Mouse (Mus musculus): ENCODE measurements around the gene Fam240a. TPM values are rescaled to one million over a fixed set of nuclear protein-coding genes. Genes with fewer than 3 reads are reported as not detected.

Fam240a gene
- polyA plus RNA-seq, 1 experiment from 2014 or later, result not detected

- Histone ChIP-seq H3K4me1 (peaks cover 21% of the 10 kb centered on the region), H3K36me3 (no peaks in the 10 kb centered on the region), H3K27me3 (peaks cover 39% of the 10 kb centered on the region), H3K27ac (replicated peaks) (peak overlapping the region; percentile 74), H3K4me3 (replicated peaks) (no peak overlapping the region), H3K4me2 (replicated peaks) (no peak overlapping the region), H3K9me3 (replicated peaks) (no peaks in the 10 kb centered on the region), H3K9ac (no peak overlapping the region)
- ATAC-seq (ENCODE audit: insufficient number of reproducible peaks, low FRiP score, low TSS enrichment, low read depth), result no peak
- 34% methylated on average over 13 of the region's 13 CpGs for WGBS
These were observed 27.6 kb upstream of the Fam240a start for GRCm38 (mm10) chr9:110944265-110944664.

- 64% methylated on average over 12 of the region's 12 CpGs for WGBS
- 0 out of 2 replicates have a peak, but pooled peaks cover 4% of the 10 kb centered on the region for H3K4me1 ChIP-seq
These were observed 21.1 kb upstream of the Fam240a start for GRCm38 (mm10) chr9:110937506-110938490.

GRCm38 (mm10) chr9:110935941-110936340 lies 19.3 kb upstream of the Fam240a start:
- Histone ChIP-seq H3K4me1 (0 out of 2 replicates have a peak, but pooled peaks cover 4% of the 10 kb centered on the region), H3K9me3 (replicated peaks) (no peaks in the 10 kb centered on the region), H3K27me3 (no peaks in the 10 kb centered on the region), H3K4me2 (replicated peaks) (no peak overlapping the region), H3K4me3 (replicated peaks) (no peak overlapping the region), H3K36me3 (no peaks in the 10 kb centered on the region), H3K9ac (no peak overlapping the region), H3K27ac (replicated peaks) (no peak overlapping the region)
- ATAC-seq (ENCODE audit: insufficient number of reproducible peaks, low FRiP score, low TSS enrichment, low read depth), result no peak
- 77% methylated on average over 7 of the region's 7 CpGs for WGBS

More at GRCm38 (mm10) chr9:110937506-110938490, 21.1 kb upstream of the Fam240a start:
- no peak overlapping the region for H3K9ac ChIP-seq
- H3K4me2 ChIP-seq (replicated peaks), result no peak overlapping the region
- H3K9me3 ChIP-seq (replicated peaks), result no peaks in the 10 kb centered on the region
- H3K27ac ChIP-seq (replicated peaks), result no peak overlapping the region
- no peaks in the 10 kb centered on the region for H3K27me3 ChIP-seq
- H3K4me3 ChIP-seq (replicated peaks), result no peak overlapping the region
- no peak for ATAC-seq (ENCODE audit: insufficient number of reproducible peaks, low FRiP score, low TSS enrichment, low read depth)
- no peaks in the 10 kb centered on the region for H3K36me3 ChIP-seq

GRCm38 (mm10) chr9:110933850-110934437 lies 17.3 kb upstream of the Fam240a start:
- no peak overlapping the region for H3K9ac ChIP-seq
- 75% methylated on average over 12 of the region's 12 CpGs for WGBS

GRCm38 (mm10) chr9:110931573-110931972 lies 14.9 kb upstream of the Fam240a start:
- Histone ChIP-seq H3K9me3 (replicated peaks) (no peaks in the 10 kb centered on the region), H3K4me1 (0 out of 2 replicates have a peak, but pooled peaks cover 4% of the 10 kb centered on the region), H3K9ac (no peak overlapping the region), H3K4me2 (replicated peaks) (no peak overlapping the region), H3K27me3 (no peaks in the 10 kb centered on the region), H3K27ac (replicated peaks) (peak overlapping the region; percentile 80), H3K36me3 (no peaks in the 10 kb centered on the region), H3K4me3 (replicated peaks) (no peak overlapping the region)
- no peak for ATAC-seq (ENCODE audit: insufficient number of reproducible peaks, low FRiP score, low TSS enrichment, low read depth)
- WGBS, result 39% methylated on average over 6 of the region's 6 CpGs

More at GRCm38 (mm10) chr9:110933850-110934437, 17.3 kb upstream of the Fam240a start:
- no peak overlapping the region for H3K4me3 ChIP-seq (replicated peaks)
- no peak for ATAC-seq (ENCODE audit: insufficient number of reproducible peaks, low FRiP score, low TSS enrichment, low read depth)
- no peaks in the 10 kb centered on the region for H3K36me3 ChIP-seq
- peak overlapping the region; percentile 39; the same call in 1 of the 2 replicates for H3K27ac ChIP-seq (replicated peaks)
- no peak overlapping the region for H3K4me2 ChIP-seq (replicated peaks)
- no peaks in the 10 kb centered on the region for H3K9me3 ChIP-seq (replicated peaks)
- no peaks in the 10 kb centered on the region for H3K27me3 ChIP-seq
- H3K4me1 ChIP-seq, result 0 out of 2 replicates have a peak, but pooled peaks cover 4% of the 10 kb centered on the region

GRCm38 (mm10) chr9:110922759-110923158 lies 6.1 kb upstream of the Fam240a start:
- Histone ChIP-seq H3K4me3 (replicated peaks) (no peak overlapping the region), H3K9me3 (replicated peaks) (no peaks in the 10 kb centered on the region), H3K9ac (no peak overlapping the region), H3K36me3 (no peaks in the 10 kb centered on the region), H3K27ac (replicated peaks) (no peak overlapping the region), H3K27me3 (no peaks in the 10 kb centered on the region), H3K4me1 (peaks cover 18% of the 10 kb centered on the region; the same call in 1 of the 2 replicates), H3K4me2 (replicated peaks) (no peak overlapping the region)
- WGBS, result 14% methylated on average over 7 of the region's 7 CpGs
- ATAC-seq (ENCODE audit: insufficient number of reproducible peaks, low FRiP score, low TSS enrichment, low read depth), result no peak

GRCm38 (mm10) chr9:110920665-110921419 lies 4.2 kb upstream of the Fam240a start:
- peak; percentile 71 for ATAC-seq (ENCODE audit: insufficient number of reproducible peaks, low FRiP score, low TSS enrichment, low read depth)
- no peak overlapping the region for H3K9ac ChIP-seq
- H3K27ac ChIP-seq (replicated peaks), result peak overlapping the region; percentile 79
- H3K36me3 ChIP-seq, result no peaks in the 10 kb centered on the region
- peaks cover 27% of the 10 kb centered on the region for H3K4me1 ChIP-seq
- H3K4me3 ChIP-seq (replicated peaks), result no peak overlapping the region
- H3K4me2 ChIP-seq (replicated peaks), result 0 out of 2 replicates have a peak overlapping the region, but pooled peaks have one; percentile 8
- 24% methylated on average over 15 of the region's 15 CpGs for WGBS
- no peaks in the 10 kb centered on the region for H3K9me3 ChIP-seq (replicated peaks)
- no peaks in the 10 kb centered on the region for H3K27me3 ChIP-seq

- no peak overlapping the region for H3K4me3 ChIP-seq (replicated peaks)
- no peaks in the 10 kb centered on the region for H3K27me3 ChIP-seq
- no peak overlapping the region for H3K9ac ChIP-seq
- peak overlapping the region; percentile 22; the same call in 1 of the 2 replicates for H3K27ac ChIP-seq (replicated peaks)
- H3K36me3 ChIP-seq, result no peaks in the 10 kb centered on the region
- 56% methylated on average over 8 of the region's 8 CpGs for WGBS
- no peak overlapping the region for H3K4me2 ChIP-seq (replicated peaks)
- H3K9me3 ChIP-seq (replicated peaks), result no peaks in the 10 kb centered on the region
- H3K4me1 ChIP-seq, result peaks cover 26% of the 10 kb centered on the region
- no peak for ATAC-seq (ENCODE audit: insufficient number of reproducible peaks, low FRiP score, low TSS enrichment, low read depth)
These were observed 1.2 kb downstream of the Fam240a start for GRCm38 (mm10) chr9:110915466-110915865.

GRCm38 (mm10) chr9:110914631-110915236 lies 1.9 kb downstream of the Fam240a start:
- Histone ChIP-seq H3K27me3 (no peaks in the 10 kb centered on the region), H3K27ac (replicated peaks) (no peak overlapping the region), H3K4me1 (peaks cover 26% of the 10 kb centered on the region), H3K4me2 (replicated peaks) (no peak overlapping the region), H3K9me3 (replicated peaks) (no peaks in the 10 kb centered on the region), H3K4me3 (replicated peaks) (no peak overlapping the region), H3K9ac (no peak overlapping the region), H3K36me3 (no peaks in the 10 kb centered on the region)
- no peak for ATAC-seq (ENCODE audit: insufficient number of reproducible peaks, low FRiP score, low TSS enrichment, low read depth)
- 57% methylated on average over 21 of the region's 21 CpGs for WGBS

- H3K4me2 ChIP-seq (replicated peaks), result no peak overlapping the region
- H3K27ac ChIP-seq (replicated peaks), result no peak overlapping the region
- no peaks in the 10 kb centered on the region for H3K27me3 ChIP-seq
- 61% methylated on average over 6 of the region's 6 CpGs for WGBS
- no peak for ATAC-seq (ENCODE audit: insufficient number of reproducible peaks, low FRiP score, low TSS enrichment, low read depth)
- no peak overlapping the region for H3K9ac ChIP-seq
- no peaks in the 10 kb centered on the region for H3K36me3 ChIP-seq
- H3K4me1 ChIP-seq, result 0 out of 2 replicates have a peak, but pooled peaks cover 4% of the 10 kb centered on the region
- H3K4me3 ChIP-seq (replicated peaks), result no peak overlapping the region
- no peaks in the 10 kb centered on the region for H3K9me3 ChIP-seq (replicated peaks)
These were observed 7.2 kb downstream of the Fam240a start for GRCm38 (mm10) chr9:110909371-110909967.

Data from embryonic facial prominence, embryonic 15.5 days (tissue).